Mouse (Mus musculus) heart, postnatal 0 days (tissue): Measurements from ENCODE around the gene Prss2.

Experiments
- CTCF ChIP-seq: IDR thresholded peaks from 2 replicates; pipeline ENCODE4 v1.5.1; 2016; ENCODE audit warnings: antibody characterized with exemption, control low read depth, low read depth
- EP300 ChIP-seq: IDR thresholded peaks from 2 replicates; pipeline ENCODE4 v1.6.1; 2016; ENCODE audit warnings: antibody characterized with exemption, low read depth

DNA sequence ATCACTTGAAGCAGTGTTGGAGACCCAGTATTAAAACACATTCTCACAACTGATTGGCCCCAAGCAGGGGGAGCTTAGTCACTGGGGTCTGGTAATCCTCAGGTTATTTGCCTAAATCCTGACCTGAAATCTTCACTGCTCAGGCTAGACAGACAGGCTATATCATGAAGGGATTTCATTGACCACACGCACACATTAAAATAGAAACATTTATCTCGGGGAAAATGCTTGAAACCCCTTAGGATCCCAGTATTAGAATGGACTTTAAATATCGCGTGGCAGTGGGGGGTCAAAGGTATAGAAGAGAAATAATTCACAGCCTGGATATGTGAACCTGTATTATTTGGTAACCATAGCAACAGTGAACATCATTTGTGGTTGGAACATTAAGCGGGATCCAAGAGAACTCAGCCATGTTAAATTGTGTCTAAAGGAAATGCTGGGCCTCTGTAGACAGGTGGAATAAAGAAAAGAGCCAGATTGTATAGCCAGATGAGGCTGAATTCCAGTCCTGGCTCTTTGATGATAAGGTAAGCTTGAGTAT lies 22.9 kb downstream of the Prss2 start:
- TF ChIP-seq EP300 (no peak), CTCF (no peak)
